Mouse (Mus musculus) heart, embryonic 13.5 days (tissue): ENCODE data around the gene Olfm2. TPM values are rescaled to one million over a fixed set of nuclear protein-coding genes. Genes with fewer than 3 reads are reported as not detected.
"Not testable (repeated sequence)": the region's sequence is repeated elsewhere in the genome, so short reads cannot be mapped to it uniquely, and the experiment has no call there.

Experiments
- ATAC-seq: fragments of 200-750 bp; cut with Nextera tagmentation; 2 replicates; pipeline ENCODE4 v1.8.0; 2017; ENCODE audit warnings: moderate TSS enrichment; ENCODE audit not compliant: insufficient number of reproducible peaks, low FRiP score, low TSS enrichment; ENCODE audit errors: extremely low read depth
- H3K27ac ChIP-seq: fragments of 300-500 bp; sonication (generic); replicated peaks from 2 replicates; pipeline ENCODE4 v1.5.1; 2015; ENCODE audit warnings: moderate library complexity, mild to moderate bottlenecking, inconsistent platforms
- H3K27me3 ChIP-seq: fragments of 300-500 bp; sonication (generic); replicated peaks from 2 replicates; pipeline ENCODE4 v1.6.1; 2015; ENCODE audit warnings: mild to moderate bottlenecking, inconsistent platforms
- H3K36me3 ChIP-seq: fragments of 300-500 bp; sonication (generic); 2 replicates; pipeline ENCODE4 v1.6.1; 2015; ENCODE audit warnings: mild to moderate bottlenecking, inconsistent platforms
- H3K4me1 ChIP-seq: fragments of 300-500 bp; sonication (generic); 2 replicates; pipeline ENCODE4 v1.6.1; 2015; ENCODE audit warnings: inconsistent platforms
- H3K4me2 ChIP-seq: fragments of 300-500 bp; sonication (generic); 2 replicates; pipeline ENCODE4 v1.6.1; 2015; ENCODE audit warnings: inconsistent platforms, mild to moderate bottlenecking, moderate library complexity
- H3K4me3 ChIP-seq: fragments of 300-500 bp; sonication (generic); 2 replicates; pipeline ENCODE4 v1.5.1; 2015; ENCODE audit warnings: moderate library complexity, mild to moderate bottlenecking, inconsistent platforms
- H3K9ac ChIP-seq: fragments of 300-500 bp; sonication (generic); 2 replicates; pipeline ENCODE4 v1.6.1; 2015; ENCODE audit warnings: inconsistent platforms, mild to moderate bottlenecking, moderate library complexity
- H3K9me3 ChIP-seq: fragments of 300-500 bp; sonication (generic); 2 replicates; pipeline ENCODE4 v1.6.1; 2016; ENCODE audit warnings: inconsistent platforms
- WGBS: fragments of 180-500 bp; shearing (Covaris S2); methylation state at CpG from one replicate; pipeline ENCODE4 v1.1.7; 2015; ENCODE audit warnings: mixed read lengths; 5-methylcytosine and 5-hydroxymethylcytosine counted together
- polyA plus RNA-seq: library from polyadenylated mRNA; unstranded; fragments of >200 nt; fragmentation: Nextera tagmentation; extraction: Ambion mirVana; gene quantifications from 2 replicates; pipeline ENCODE4 v1.2.1, GENCODE M21; 2015

Gene Olfm2
- polyA plus RNA-seq, 1 experiment from 2014 or later: 0.79 TPM

DNA sequence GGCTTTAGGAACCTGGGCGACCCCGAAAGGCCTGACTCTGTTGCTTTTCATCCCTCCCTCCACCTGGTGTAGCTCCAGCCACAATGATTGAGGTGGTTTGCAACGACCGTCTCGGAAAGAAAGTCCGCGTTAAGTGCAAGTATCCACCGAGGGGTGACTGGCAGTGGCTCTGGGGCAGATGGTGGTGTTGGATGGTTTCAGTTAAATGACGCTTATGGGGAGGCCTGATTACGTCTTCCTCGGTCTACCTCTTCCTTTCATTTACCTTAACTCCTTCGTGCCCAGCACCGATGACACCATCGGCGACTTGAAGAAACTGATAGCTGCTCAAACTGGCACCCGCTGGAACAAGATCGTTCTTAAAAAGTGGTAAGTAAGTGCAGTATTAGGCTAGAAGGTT, 101.0 kb downstream of the Olfm2 start:
- peaks cover 32% of the 10 kb centered on the region for H3K4me1 ChIP-seq
- H3K9me3 ChIP-seq: no peaks in the 10 kb centered on the region
- H3K27ac ChIP-seq: peak overlapping the region; percentile 97
- ATAC-seq: no peak
- peaks cover 40% of the 10 kb centered on the region for H3K36me3 ChIP-seq
- peak overlapping the region; percentile 100 for H3K4me2 ChIP-seq
- H3K9ac ChIP-seq: peak overlapping the region; percentile 98
- WGBS: 3% methylated on average over 17 of the region's 17 CpGs
- H3K4me3 ChIP-seq: peak overlapping the region; percentile 95
- no peaks in the 10 kb centered on the region for H3K27me3 ChIP-seq

DNA sequence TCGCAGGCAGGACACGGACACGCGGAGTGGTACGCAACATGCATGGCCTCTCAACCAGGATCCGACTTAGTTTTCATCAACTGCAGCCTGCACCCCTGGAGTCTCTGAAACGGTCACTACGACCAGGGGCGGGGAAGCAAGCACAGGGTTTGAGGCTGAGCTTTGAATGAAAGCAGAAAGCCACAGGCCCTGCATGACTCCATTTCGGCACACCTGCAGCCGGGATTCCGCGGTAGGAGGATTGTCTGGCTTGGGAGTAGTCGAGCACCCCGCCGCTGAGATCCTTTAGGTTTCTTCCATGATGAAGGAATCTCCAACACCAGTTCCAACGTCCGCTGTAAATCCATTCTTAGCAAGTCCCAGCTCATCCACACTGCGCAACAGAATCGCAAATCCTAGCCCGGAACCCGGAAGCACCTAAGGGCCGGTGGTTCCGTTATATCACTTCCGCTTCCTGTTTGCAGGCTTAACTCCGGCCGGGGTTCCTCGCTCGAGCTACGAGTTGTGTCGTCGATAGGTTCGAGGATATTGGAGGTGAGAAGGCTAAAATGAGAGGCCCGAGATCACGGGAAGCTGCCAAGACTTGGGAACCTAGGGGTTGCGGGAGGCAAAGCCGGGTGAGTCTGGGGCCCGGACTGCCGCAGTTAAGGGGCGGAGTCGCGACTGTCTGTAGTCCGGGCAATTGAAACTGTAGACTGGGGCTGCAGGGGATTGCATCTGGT, 101.6 kb downstream of the Olfm2 start, which contains the start of gene Fbxl12:
TSS of gene Fbxl12 (minus strand) at position 408 of the 722 bp plus-strand sequence.
- ATAC-seq: no peak

DNA sequence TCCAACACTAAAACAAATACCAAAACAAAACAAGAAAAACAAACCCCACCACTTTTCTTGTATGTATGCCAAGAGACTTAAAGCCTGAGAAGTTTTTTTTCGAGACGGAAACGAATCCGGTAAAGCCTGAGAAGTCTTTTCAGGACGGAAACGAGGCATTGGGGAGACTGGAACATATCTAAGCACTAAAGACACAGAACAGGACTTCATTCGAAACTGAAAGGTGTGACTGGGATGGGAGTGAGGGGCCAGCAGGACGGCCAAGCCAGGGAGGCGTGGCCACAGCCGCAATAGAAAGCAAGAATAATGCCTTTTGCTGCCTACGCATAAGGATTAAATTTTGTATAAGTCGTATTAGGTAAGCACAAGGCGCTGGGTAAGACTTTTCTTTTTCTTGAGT, 102.4 kb downstream of the Olfm2 start:
- Histone ChIP-seq H3K27ac (peak overlapping the region; percentile 97), H3K4me2 (peak overlapping the region; percentile 100), H3K9ac (peak overlapping the region; percentile 98), H3K27me3 (no peaks in the 10 kb centered on the region), H3K4me3 (peak overlapping the region; percentile 95), H3K9me3 (no peaks in the 10 kb centered on the region), H3K4me1 (peaks cover 36% of the 10 kb centered on the region), H3K36me3 (peaks cover 39% of the 10 kb centered on the region)
- ATAC-seq: no peak
- 5% methylated on average over 13 of the region's 13 CpGs for WGBS

More for the DNA sequence above, 101.6 kb downstream of the Olfm2 start, which contains the start of gene Fbxl12:
- Histone ChIP-seq H3K27me3 (no peaks in the 10 kb centered on the region), H3K27ac (peak within 1 kb of the TSS; percentile 97), H3K36me3 (peaks cover 39% of the 10 kb centered on the region), H3K4me2 (peak within 1 kb of the TSS; percentile 100), H3K4me3 (peak within 1 kb of the TSS; percentile 95), H3K9me3 (no peaks in the 10 kb centered on the region), H3K4me1 (peaks cover 35% of the 10 kb centered on the region), H3K9ac (peak within 1 kb of the TSS; percentile 98)
- WGBS: 1% methylated on average over 43 of the region's 43 CpGs

DNA sequence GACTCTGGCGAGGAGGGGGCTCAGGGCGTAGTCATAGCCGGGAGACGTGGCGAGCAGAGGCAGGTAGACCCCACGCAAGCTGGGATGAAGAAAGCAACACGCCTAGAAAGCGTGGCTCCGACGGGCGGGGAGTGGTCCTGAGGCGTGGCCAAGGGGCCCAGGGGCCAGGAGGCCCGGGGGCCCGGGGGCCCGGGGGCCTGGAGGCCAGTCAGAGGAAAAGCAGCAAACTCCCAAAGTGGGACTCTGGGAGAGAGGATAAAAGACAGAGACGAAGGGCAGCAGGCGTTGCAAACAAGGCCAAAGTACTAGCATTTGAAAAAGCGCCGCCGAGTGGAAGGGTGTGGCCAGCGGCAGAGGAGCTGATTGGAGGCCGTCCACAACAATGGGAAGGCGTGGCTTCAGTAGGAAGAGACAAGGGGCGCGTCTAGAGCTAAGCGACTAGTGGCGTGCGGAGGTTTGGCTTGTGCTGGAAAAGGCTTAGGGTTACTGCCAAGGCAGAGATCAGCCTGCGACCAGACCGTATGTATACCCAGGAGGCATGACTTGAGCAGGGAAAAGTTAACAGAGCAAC, 103.2 kb downstream of the Olfm2 start:
- H3K36me3 ChIP-seq: peaks cover 39% of the 10 kb centered on the region
- H3K9me3 ChIP-seq: no peaks in the 10 kb centered on the region
- H3K27me3 ChIP-seq: no peaks in the 10 kb centered on the region
- peak overlapping the region; percentile 98 for H3K9ac ChIP-seq
- peak overlapping the region; percentile 95 for H3K4me3 ChIP-seq
- H3K4me2 ChIP-seq: peak overlapping the region; percentile 100
- peak overlapping the region; percentile 97 for H3K27ac ChIP-seq
- WGBS: 1% methylated on average over 30 of the region's 30 CpGs
- peaks cover 41% of the 10 kb centered on the region for H3K4me1 ChIP-seq
- ATAC-seq: peak; percentile 69

DNA sequence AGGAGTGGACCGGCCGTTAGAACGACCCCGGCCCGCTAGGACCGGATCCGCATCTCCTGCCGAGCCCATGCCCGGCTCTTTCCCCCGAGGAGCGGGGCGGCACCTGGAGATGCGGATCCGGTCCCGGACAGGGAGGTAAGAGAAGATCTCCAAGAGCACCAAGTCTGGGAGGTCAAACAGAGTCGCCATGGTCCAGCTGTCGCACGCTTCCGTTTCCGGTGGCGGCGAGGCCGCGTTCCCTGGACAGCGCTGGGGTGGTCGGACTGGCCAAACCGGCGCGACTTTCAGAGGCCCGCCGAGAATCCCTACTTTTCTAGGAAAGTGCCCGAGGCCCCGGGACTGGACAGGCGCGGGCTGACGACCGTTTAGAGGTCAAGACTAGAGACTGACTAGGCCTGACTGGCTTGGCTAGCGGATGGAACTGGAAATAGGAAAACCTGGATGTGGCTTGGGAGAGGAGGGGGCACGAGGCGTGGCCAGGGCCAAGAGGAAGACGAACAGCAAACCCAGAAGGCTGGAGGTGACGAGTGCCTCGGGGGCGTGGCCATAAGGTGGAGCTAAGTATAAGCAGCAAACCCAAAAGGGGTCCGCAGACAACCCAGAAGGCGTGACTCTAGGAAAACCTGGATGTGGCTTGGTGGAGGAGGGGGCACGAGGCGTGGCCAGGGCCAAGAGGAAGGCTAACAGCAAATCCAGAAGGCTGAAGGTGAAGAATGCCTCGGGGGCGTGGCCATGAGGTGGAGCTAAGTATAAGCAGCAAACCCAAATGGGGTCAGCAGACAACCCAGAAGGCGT, 103.9 kb downstream of the Olfm2 start, which contains the start of gene Ubl5:
TSS of gene Ubl5 (plus strand) at position 778 of the 795 bp plus-strand sequence.
- Histone ChIP-seq H3K4me2 (peak within 1 kb of the TSS; percentile 100), H3K4me3 (peak within 1 kb of the TSS; percentile 95), H3K4me1 (peaks cover 41% of the 10 kb centered on the region), H3K9ac (peak within 1 kb of the TSS; percentile 98), H3K9me3 (no peaks in the 10 kb centered on the region), H3K36me3 (peaks cover 39% of the 10 kb centered on the region), H3K27ac (peak within 1 kb of the TSS; percentile 97), H3K27me3 (no peaks in the 10 kb centered on the region)
- ATAC-seq: peak; percentile 79
- under 1% methylated on average over 51 of the region's 51 CpGs for WGBS

GRCm38 (mm10) chr9:20641501-20641900, 104.6 kb downstream of the Olfm2 start:
- 13% methylated on average over 6 of the region's 6 CpGs for WGBS
- peak overlapping the region; percentile 100 for H3K4me2 ChIP-seq
- H3K4me1 ChIP-seq: peaks cover 41% of the 10 kb centered on the region

DNA sequence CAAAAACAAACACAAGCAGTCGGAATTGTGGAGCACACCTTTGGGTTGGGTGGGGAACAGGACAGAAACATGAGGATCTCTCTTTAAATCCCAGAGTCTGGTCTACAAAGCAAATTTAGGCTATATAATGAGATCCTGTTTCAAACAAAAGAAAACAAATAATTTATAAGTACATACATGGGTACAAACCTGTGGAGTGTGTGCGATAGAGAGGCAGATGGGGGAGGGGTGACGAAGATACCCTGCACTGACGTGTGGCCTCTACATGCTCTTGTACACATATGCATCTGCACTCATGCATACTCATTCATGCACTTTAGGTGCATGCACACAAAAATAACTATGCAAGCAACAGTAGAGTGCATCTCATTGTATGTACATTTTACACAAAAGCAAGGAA, 106.7 kb downstream of the Olfm2 start:
- H3K4me3 ChIP-seq: no peak overlapping the region
- H3K9me3 ChIP-seq: no peaks in the 10 kb centered on the region
- H3K4me1 ChIP-seq: peaks cover 30% of the 10 kb centered on the region
- H3K9ac ChIP-seq: no peak overlapping the region
- peaks cover 36% of the 10 kb centered on the region for H3K36me3 ChIP-seq
- H3K4me2 ChIP-seq: no peak overlapping the region
- 85% methylated on average over 4 of the region's 4 CpGs for WGBS
- ATAC-seq: no peak
- no peak overlapping the region for H3K27ac ChIP-seq
- H3K27me3 ChIP-seq: no peaks in the 10 kb centered on the region

More at GRCm38 (mm10) chr9:20641501-20641900, 104.6 kb downstream of the Olfm2 start:
- ATAC-seq: no peak
- Histone ChIP-seq H3K27me3 (no peaks in the 10 kb centered on the region), H3K4me3 (peak overlapping the region; percentile 95), H3K36me3 (peaks cover 39% of the 10 kb centered on the region), H3K9me3 (no peaks in the 10 kb centered on the region), H3K9ac (peak overlapping the region; percentile 98), H3K27ac (peak overlapping the region; percentile 97)

DNA sequence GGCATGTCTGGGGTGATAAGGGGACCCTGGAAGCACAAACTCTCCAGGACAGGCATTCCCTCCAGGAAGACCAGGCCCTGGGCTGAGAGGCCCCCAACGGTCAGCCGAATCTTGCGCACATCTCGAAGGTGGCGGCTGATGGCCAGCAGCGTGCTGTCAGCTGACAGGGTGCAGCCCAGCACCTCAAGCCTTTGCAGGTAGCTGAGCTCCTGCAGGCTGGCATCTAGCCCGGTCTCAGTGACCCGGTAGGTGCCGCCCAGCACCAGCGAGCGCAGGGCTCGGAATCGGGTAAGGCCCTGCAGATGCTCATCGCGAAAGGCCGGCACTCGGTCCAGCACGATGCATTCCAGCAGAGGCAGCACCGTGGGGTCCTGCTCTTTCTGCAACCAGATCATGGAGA, 107.6 kb downstream of the Olfm2 start:
- H3K9ac ChIP-seq: no peak overlapping the region
- H3K36me3 ChIP-seq: peaks cover 36% of the 10 kb centered on the region
- 87% methylated on average over 19 of the region's 19 CpGs for WGBS
- H3K9me3 ChIP-seq: no peaks in the 10 kb centered on the region
- no peak overlapping the region for H3K27ac ChIP-seq
- no peak overlapping the region for H3K4me3 ChIP-seq
- H3K4me2 ChIP-seq: no peak overlapping the region
- peaks cover 25% of the 10 kb centered on the region for H3K4me1 ChIP-seq
- no peak for ATAC-seq
- no peaks in the 10 kb centered on the region for H3K27me3 ChIP-seq

- Histone ChIP-seq H3K27me3 (no peaks in the 10 kb centered on the region), H3K9ac (no peak overlapping the region), H3K9me3 (no peaks in the 10 kb centered on the region), H3K4me2 (no peak overlapping the region), H3K36me3 (peaks cover 40% of the 10 kb centered on the region), H3K4me1 (peaks cover 22% of the 10 kb centered on the region), H3K4me3 (no peak overlapping the region), H3K27ac (no peak overlapping the region)
- 75% methylated on average over 2 of the region's 2 CpGs for WGBS
- no peak for ATAC-seq
Measured at GRCm38 (mm10) chr9:20636790-20637189, 109.4 kb downstream of the Olfm2 start.

- no peak for ATAC-seq
- no peak overlapping the region for H3K4me2 ChIP-seq
- no peak overlapping the region for H3K9ac ChIP-seq
- H3K36me3 ChIP-seq: peaks cover 41% of the 10 kb centered on the region
- H3K4me3 ChIP-seq: no peak overlapping the region
- no peak overlapping the region for H3K27ac ChIP-seq
- H3K9me3 ChIP-seq: no peaks in the 10 kb centered on the region
- H3K27me3 ChIP-seq: no peaks in the 10 kb centered on the region
- 76% methylated on average over 3 of the region's 3 CpGs for WGBS
- H3K4me1 ChIP-seq: peaks cover 18% of the 10 kb centered on the region
Measured at GRCm38 (mm10) chr9:20636256-20636655, 109.9 kb downstream of the Olfm2 start.

GRCm38 (mm10) chr9:20635676-20636075, 110.5 kb downstream of the Olfm2 start:
- not testable (repeated sequence) for H3K4me3 ChIP-seq, H3K4me2 ChIP-seq, H3K27me3 ChIP-seq, ATAC-seq, H3K27ac ChIP-seq, H3K9me3 ChIP-seq, H3K9ac ChIP-seq
- 89% methylated on average over 8 of the region's 8 CpGs for WGBS
- Histone ChIP-seq H3K4me1 (peaks cover 12% of the 10 kb centered on the region), H3K36me3 (peaks cover 38% of the 10 kb centered on the region)
